Mouse (Mus musculus) brain, adult 2 months (tissue): ENCODE measurements around the gene Hist1h4h.
A peak's percentile ranks its signal among the peaks of the same experiment; 100 is the strongest.
"Not testable (repeated sequence)": the region's sequence is repeated elsewhere in the genome, so short reads cannot be mapped to it uniquely, and the experiment has no call there.

Experiments used
- DNase-seq: peaks from one replicate; pipeline ENCODE4 v3.0.0; 2011; ENCODE audit warnings: low read depth, low spot score

The Hist1h4h gene

DNA sequence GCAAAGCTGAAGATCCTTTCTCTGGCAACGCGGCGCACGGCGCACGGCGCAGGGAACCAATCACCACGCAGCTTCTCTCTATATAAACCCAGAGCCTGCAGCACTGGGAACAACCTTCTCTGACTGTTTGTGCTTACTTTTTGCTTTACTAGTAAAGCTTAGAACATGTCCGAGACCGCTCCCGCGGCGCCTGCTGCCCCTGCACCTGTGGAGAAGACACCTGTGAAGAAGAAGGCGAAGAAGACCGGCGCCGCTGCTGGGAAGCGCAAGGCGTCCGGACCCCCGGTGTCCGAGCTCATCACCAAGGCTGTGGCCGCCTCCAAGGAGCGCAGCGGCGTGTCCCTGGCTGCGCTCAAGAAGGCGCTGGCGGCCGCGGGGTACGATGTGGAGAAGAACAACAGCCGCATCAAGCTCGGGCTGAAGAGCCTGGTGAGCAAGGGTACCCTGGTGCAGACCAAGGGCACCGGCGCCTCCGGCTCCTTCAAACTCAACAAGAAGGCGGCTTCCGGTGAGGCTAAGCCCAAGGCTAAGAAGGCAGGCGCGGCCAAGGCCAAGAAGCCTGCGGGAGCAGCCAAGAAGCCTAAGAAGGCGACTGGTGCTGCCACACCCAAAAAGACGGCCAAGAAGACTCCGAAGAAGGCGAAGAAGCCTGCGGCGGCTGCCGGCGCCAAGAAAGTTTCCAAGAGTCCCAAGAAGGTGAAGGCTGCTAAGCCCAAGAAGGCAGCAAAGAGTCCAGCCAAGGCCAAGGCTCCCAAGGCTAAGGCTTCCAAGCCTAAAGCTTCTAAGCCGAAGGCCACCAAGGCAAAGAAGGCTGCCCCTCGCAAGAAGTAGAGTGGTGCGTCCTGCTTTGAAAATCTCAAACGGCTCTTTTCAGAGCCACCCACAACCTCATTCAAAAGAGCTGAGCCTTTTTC is 24.3 kb downstream of the Hist1h4h start:
- peak; percentile 93 for DNase-seq

DNA sequence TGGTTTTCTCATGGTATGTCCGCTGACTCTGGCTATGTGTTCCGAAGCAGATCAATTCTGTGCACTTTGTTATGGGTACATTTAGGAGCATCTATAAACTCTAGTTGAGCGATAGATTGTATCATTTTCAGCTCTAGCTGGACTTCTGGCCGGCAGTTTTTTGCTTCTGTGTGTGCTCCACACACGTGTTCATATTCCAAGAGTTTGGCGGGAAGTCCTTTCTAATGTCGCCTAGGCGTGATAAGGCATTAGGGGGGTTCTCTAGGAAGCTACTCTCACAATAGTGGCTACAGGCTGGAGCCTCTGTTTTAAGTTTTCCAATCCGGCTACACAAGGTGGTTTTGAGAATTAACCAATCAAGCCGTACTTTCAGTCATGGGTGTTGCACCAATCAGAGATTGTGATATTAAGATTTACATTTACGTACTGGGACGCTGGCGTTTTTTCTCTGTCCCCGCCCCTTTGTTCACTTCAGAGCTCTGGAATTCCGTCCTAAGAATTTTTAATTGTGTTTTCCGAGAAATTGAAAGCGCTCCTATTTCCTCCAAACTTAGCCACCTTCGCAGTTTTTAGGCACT is 25.1 kb downstream of the Hist1h4h start:
- DNase-seq, result peak; percentile 97

DNA sequence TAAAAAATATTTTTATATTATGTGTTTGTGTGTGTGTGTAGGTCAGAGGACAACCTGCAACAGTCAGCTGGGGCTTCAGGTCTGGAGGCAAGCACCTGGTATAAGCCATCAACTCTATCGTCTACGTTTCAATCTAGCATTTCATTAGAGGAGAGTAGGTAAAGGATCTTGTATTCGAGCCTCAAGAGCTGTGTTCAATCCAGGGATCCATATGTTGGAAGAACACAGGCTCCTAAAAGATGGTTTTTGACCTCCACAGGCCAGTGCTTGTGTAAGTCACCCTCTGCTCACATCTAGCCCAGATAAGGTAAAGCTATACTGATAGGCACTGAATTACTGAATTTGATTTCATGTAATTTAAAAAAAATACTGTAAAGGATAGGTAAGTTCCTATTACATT is 26.1 kb downstream of the Hist1h4h start:
- no peak for DNase-seq

GRCm38 (mm10) chr13:23560699-23561098 is 29.8 kb downstream of the Hist1h4h start:
- not testable (repeated sequence) for DNase-seq

DNA sequence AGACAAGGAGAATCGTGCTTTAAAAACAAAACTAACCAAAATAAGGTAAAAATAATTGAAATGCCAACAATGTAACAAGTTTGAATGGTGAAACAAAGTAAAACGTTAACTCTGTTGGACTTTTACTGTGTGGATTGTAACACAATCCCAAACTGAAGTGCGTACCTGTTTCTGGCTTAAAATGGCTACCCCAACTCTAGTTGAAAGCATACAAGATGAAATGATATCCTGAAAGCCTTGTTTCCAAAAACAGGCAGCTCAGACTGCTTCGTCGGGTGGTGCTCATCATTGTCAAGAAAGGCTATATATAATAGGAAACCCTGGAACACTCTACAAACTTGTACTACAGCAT is 30.7 kb downstream of the Hist1h4h start:
- DNase-seq, result not testable (repeated sequence)

DNA sequence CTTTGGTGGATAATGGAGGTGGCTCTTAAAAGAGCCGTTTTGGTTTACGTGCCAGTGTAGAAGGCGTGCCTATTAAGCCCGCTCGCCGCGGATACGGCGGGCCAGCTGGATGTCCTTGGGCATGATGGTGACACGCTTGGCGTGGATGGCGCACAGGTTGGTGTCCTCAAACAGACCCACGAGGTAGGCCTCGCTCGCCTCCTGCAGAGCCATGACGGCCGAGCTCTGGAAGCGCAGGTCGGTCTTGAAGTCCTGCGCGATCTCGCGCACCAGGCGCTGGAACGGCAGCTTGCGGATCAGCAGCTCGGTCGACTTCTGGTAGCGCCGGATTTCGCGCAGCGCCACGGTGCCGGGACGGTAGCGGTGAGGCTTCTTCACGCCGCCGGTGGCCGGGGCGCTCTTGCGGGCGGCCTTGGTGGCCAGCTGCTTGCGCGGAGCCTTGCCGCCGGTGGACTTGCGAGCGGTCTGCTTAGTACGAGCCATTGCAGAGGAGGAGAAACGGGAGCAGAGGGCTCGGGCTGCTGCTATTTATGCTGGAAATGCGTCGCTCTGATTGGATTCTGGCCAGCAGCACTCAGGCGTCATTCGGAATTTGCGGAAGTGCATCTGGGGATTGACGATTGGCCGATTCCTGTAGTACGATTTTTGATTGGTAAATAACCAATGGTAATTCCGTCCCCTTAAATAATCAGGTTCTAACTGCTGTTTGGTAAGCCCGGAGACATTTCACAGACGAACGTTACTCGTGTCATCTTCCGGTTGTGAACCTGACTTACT is 31.2 kb downstream of the Hist1h4h start, which contains the start of gene Hist1h3e:
Hist1h3e (minus strand) TSS at position 487 of the 777 bp plus-strand sequence.
- peak; percentile 99 for DNase-seq

DNA sequence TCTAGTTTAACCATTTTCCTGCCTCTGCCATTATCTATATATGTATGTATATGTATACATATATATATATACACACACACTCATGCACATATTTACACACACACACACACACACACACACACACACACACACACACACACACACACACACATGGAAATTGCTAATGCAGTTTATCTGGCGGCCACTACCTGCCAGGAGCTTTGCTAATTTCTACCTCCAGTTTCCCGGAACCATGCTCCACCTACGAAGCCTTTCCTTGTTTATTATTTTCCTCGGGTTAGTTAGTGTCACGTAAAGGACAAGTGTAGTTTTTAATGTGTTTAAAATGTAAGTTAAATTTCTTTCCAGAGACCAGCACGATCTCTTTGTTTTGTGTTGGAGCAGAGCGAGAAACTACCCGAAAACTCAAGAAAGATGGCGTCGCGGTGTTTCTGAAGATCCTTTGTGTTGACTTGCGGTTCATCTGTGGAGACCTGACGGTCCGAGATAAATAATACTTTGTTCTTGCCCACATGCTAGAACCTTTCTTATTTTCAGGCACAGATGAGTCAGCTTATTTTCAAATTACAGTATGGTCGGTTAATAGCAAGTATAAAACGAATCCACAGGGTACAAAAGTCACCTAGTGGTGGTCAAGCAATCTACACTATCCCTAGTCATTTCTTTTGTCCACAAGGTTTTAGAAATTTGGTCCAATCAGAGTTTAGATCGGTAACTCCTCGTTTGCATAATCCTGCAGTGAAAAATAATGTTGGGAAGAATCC is 32.0 kb downstream of the Hist1h4h start:
- peak; percentile 89 for DNase-seq

GRCm38 (mm10) chr13:23564482-23564881 is 33.6 kb downstream of the Hist1h4h start:
- DNase-seq, result no peak

DNA sequence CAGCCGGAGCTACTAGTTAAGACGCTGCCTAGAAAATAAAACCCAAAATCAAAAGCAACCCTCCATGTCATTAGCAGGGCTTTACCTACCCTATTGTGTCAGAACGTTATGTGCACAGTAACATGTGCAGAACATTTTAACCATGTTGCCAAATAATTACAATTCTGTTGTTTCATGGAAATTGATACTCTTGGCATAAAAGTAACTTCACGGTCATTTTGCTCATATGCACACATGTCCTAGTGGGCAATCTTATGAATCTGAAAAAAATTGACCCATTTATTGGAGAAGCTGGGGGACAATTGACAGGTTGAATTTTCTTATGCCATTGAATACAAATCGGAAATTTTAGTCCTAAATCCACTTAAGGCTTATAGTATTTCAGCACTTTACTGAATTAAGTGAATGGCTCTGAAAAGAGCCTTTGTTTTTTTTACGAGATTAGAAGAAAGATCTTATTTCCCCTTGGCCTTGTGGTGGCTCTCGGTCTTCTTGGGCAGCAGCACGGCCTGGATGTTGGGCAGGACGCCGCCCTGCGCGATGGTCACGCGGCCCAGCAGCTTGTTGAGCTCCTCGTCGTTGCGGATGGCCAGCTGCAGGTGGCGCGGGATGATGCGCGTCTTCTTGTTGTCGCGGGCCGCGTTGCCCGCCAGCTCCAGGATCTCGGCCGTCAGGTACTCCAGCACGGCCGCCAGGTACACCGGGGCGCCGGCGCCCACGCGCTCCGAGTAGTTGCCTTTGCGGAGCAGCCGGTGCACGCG is 39.6 kb downstream of the Hist1h4h start:
- not testable (repeated sequence) for DNase-seq

- DNase-seq, result peak; percentile 98
These were observed 40.2 kb downstream of the Hist1h4h start, which contains the start of the genes Hist1h2ae and Hist1h2bg for GRCm38 (mm10) chr13:23571022-23571503. Gene Hist1h2ae, minus strand, starts transcription at chr13:23571220. Gene Hist1h2bg, plus strand, starts transcription at chr13:23571396.

GRCm38 (mm10) chr13:23571504-23572217 is 40.8 kb downstream of the Hist1h4h start:
- DNase-seq, result not testable (repeated sequence)

DNA sequence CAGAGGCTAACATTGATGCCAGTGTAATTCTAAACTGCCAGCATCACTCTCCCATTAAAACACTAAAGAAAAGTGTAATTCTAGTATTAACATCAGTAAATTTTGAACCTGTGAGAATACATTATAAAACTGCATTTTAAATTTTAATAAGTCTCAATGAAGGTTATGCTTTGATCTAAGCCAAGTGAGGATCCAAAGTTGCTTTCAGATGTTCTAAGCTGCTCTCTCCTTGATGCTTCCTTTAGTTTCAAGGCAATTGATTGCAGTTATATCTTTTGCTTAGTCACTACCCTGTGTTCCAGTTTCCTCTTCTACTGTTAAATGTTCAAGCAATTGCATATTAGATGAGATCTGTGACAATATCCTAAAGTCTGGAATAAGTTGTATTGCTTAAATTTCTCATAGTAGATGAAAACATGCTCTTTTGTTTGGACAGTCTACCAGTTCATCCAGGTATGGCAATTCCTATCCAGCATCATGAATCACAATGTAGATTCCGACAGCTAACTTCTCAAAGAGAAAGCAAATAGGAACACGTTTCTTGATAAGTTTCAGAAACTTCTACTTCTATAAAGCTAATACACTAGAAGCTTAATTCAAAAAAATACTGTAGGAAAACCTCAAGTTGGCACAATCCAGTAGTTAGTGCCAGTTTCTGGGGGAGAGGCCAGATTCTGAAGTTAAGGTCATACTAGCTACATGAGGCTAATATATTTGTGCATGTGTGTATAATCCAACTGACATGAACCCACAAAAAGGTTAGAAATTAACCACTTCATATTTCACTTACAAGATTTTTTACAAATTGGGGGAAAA is 41.6 kb downstream of the Hist1h4h start:
- DNase-seq, result no peak

- not testable (repeated sequence) for DNase-seq
These were observed 42.4 kb downstream of the Hist1h4h start for GRCm38 (mm10) chr13:23573034-23573897.

DNA sequence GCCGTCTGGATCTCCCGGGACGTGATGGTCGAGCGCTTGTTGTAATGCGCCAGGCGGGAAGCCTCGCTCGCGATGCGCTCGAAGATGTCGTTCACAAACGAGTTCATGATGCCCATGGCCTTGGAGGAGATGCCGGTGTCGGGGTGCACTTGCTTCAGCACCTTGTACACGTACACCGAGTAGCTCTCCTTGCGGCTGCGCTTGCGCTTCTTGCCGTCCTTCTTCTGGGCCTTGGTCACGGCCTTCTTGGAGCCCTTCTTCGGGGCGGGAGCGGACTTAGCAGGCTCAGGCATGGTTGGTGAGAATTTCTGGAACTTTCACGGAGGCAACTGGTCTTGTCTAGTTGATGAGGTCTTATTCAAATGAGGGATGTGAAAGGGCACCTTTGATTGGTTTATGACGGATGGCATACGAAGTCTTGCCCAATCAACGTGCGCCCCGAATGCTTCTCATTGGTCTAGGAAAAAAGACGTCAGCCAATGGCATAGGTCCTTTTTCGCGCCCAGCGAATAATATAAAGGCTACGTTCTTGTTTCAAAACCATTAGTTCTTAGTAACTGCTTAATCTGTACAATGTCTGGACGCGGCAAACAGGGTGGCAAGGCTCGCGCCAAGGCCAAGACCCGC is 43.2 kb downstream of the Hist1h4h start, which contains the start of the genes Hist1h2bf and Hist1h2ad:
Hist1h2bf (minus strand) TSS at position 299 of the 627 bp plus-strand sequence.
Hist1h2ad (plus strand) TSS at position 484 of the 627 bp plus-strand sequence.
- DNase-seq, result peak; percentile 99

- not testable (repeated sequence) for DNase-seq
These were observed 43.8 kb downstream of the Hist1h4h start for GRCm38 (mm10) chr13:23574546-23575170.

DNA sequence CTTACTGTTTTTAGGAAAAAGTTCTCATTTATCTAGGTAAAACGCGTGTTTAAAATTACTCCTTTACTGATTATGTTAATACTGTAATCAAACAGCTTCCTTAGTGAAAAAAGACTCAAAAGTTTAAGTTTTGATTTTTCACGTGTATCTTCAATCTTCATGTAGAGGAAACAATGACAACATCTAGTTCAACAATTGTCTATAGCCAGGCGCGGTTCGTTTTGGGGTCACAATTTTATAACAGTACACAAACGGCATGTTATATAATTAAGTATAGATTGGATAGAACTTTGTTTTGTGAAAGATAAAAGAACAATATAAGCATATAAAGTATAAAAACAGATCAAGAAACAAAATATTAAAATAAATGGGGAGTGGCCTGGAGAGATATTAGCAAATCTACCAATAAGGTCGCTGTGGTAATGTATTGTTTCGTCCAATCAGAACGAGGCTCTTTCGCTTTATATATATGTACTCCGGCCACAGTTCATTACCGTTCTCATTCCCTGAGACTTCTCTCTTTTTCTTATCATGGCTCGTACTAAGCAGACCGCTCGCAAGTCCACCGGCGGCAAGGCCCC is 44.5 kb downstream of the Hist1h4h start, which contains the start of gene Hist1h3d:
Hist1h3d (plus strand) TSS at position 493 of the 581 bp plus-strand sequence.
- DNase-seq, result peak; percentile 91
